In genomic region chr17:72920430-72920829, GRCm38 (mm10) we compare ENCODE assay signal across 8 mouse cellular contexts. TPM values are rescaled to one million over a fixed set of nuclear protein-coding genes. Genes with fewer than 3 reads are reported as not detected.
DNase-seq lines count a peak whose midpoint lies in the region; ATAC-seq and TF ChIP-seq lines count a peak whose summit lies in the region.

No protein-coding gene starts in this region.

- H3K9ac ChIP-seq in lung, embryonic 14.5 days: peak overlapping the region; percentile 37
- H3K9ac ChIP-seq in forebrain, postnatal 0 days: 0 out of 2 replicates have a peak overlapping the region, but pooled peaks have one; percentile 14
- peak overlapping the region; percentile 51; the same call in 1 of the 2 replicates for H3K9ac ChIP-seq in kidney, postnatal 0 days (ENCODE audit: low read depth, low read length)
- no peak overlapping the region for H3K9ac ChIP-seq in neural tube, embryonic 14.5 days (replicated peaks; ENCODE audit: low read depth, low read length)

- H3K36me3 ChIP-seq in lung, embryonic 14.5 days (ENCODE audit: insufficient read depth): peaks cover 42% of the 10 kb centered on the region
- peaks cover 14% of the 10 kb centered on the region; the same call in 1 of the 2 replicates for H3K36me3 ChIP-seq in forebrain, postnatal 0 days (ENCODE audit: insufficient read depth)
- no peaks in the 10 kb centered on the region for H3K36me3 ChIP-seq in kidney, postnatal 0 days (ENCODE audit: insufficient read depth, low read length)
- peaks cover 4% of the 10 kb centered on the region; the same call in 1 of the 2 replicates for H3K36me3 ChIP-seq in neural tube, embryonic 14.5 days (ENCODE audit: control insufficient read depth, insufficient read depth, low read length)

- H3K4me1 ChIP-seq in lung, embryonic 14.5 days (ENCODE audit: insufficient read depth): peaks cover 14% of the 10 kb centered on the region; the same call in 1 of the 2 replicates
- H3K4me1 ChIP-seq in forebrain, postnatal 0 days (ENCODE audit: insufficient read depth): peaks cover 23% of the 10 kb centered on the region; the same call in 1 of the 2 replicates
- H3K4me1 ChIP-seq in kidney, postnatal 0 days (replicated peaks; ENCODE audit: insufficient read depth, low read length): peaks cover 9% of the 10 kb centered on the region; the same call in 1 of the 2 replicates
- H3K4me1 ChIP-seq in neural tube, embryonic 14.5 days (ENCODE audit: control insufficient read depth, insufficient read depth, low read length): peaks cover 61% of the 10 kb centered on the region

- H3K4me2 ChIP-seq in lung, embryonic 14.5 days: peak overlapping the region; percentile 98
- H3K4me2 ChIP-seq in forebrain, postnatal 0 days (ENCODE audit: low read depth): peak overlapping the region; percentile 32
- peak overlapping the region; percentile 49 for H3K4me2 ChIP-seq in kidney, postnatal 0 days (ENCODE audit: low read length)
- H3K4me2 ChIP-seq in neural tube, embryonic 14.5 days (ENCODE audit: low read depth, low read length): peak overlapping the region; percentile 39

- H3K27ac ChIP-seq in lung, embryonic 14.5 days (ENCODE audit: low read depth): no peak overlapping the region
- H3K27ac ChIP-seq in forebrain, postnatal 0 days (ENCODE audit: low read depth, low read length): no peak overlapping the region
- H3K27ac ChIP-seq in kidney, postnatal 0 days: peak overlapping the region; percentile 55; the same call in 1 of the 2 replicates
- H3K27ac ChIP-seq in neural tube, embryonic 14.5 days (ENCODE audit: low read depth, low read length): no peak overlapping the region

- no peak for DNase-seq in lung, embryonic 14.5 days
- no peak for DNase-seq in lung, postnatal 25 days (ENCODE audit: low spot score)
- DNase-seq in forebrain, postnatal 0 days: no peak
- no peak for DNase-seq in kidney, postnatal 0 days (ENCODE audit: low spot score)
- DNase-seq in B cell, adult 2 months: no peak
- no peak for DNase-seq in right cerebral cortex, adult 2 months (ENCODE audit: low spot score in 2 of 2)

- no peak for ATAC-seq in lung, embryonic 14.5 days (ENCODE audit: insufficient read depth)
- no peak for ATAC-seq in forebrain, postnatal 0 days
- no peak for ATAC-seq in kidney, postnatal 0 days (replicated peaks; ENCODE audit: low FRiP score, low read depth)
- no peak for ATAC-seq in neural tube, embryonic 14.5 days (ENCODE audit: low read depth)
- ATAC-seq in inflammation-experienced regulatory T-cells, adult 6 months: no peak

- peak overlapping the region; percentile 55 for H3K4me3 ChIP-seq in lung, embryonic 14.5 days (ENCODE audit: low read depth, low read length)
- H3K4me3 ChIP-seq in forebrain, postnatal 0 days (ENCODE audit: low read depth, low read length): peak overlapping the region; percentile 17; the same call in 1 of the 2 replicates
- peak overlapping the region; percentile 28 for H3K4me3 ChIP-seq in kidney, postnatal 0 days (replicated peaks; ENCODE audit: low read depth, low read length)
- H3K4me3 ChIP-seq in neural tube, embryonic 14.5 days (ENCODE audit: low read depth, low read length): peak overlapping the region; percentile 18

- WGBS in lung, embryonic 14.5 days: 13% methylated on average over 2 of the region's 2 CpGs
- WGBS in forebrain, postnatal 0 days: 16% methylated on average over 2 of the region's 2 CpGs
- WGBS in kidney, postnatal 0 days: 26% methylated on average over 2 of the region's 2 CpGs
- WGBS in neural tube, embryonic 14.5 days: 5% methylated on average over 2 of the region's 2 CpGs

- H3K27me3 ChIP-seq in lung, embryonic 14.5 days (ENCODE audit: insufficient read depth, low read length): no peaks in the 10 kb centered on the region
- no peaks in the 10 kb centered on the region for H3K27me3 ChIP-seq in forebrain, postnatal 0 days (ENCODE audit: insufficient read depth, low read length)
- no peaks in the 10 kb centered on the region for H3K27me3 ChIP-seq in kidney, postnatal 0 days (ENCODE audit: insufficient read depth, low read length)
- H3K27me3 ChIP-seq in neural tube, embryonic 14.5 days (ENCODE audit: control insufficient read depth, insufficient read depth, low read length): no peaks in the 10 kb centered on the region

- no peak for TF ChIP-seq CTCF in lung, embryonic 14.5 days (IDR thresholded peaks at IDR 0.05; ENCODE audit: low read depth)
- TF ChIP-seq CTCF in forebrain, postnatal 0 days (IDR thresholded peaks at IDR 0.05; ENCODE audit: low read depth): no peak
- TF ChIP-seq CTCF in kidney, postnatal 0 days (IDR thresholded peaks at IDR 0.05; ENCODE audit: low read depth): no peak

- no peaks in the 10 kb centered on the region for H3K9me3 ChIP-seq in lung, embryonic 14.5 days (ENCODE audit: low read depth, low read length)
- no peaks in the 10 kb centered on the region for H3K9me3 ChIP-seq in forebrain, postnatal 0 days (ENCODE audit: low read length)
- H3K9me3 ChIP-seq in kidney, postnatal 0 days (replicated peaks; ENCODE audit: low read length): no peaks in the 10 kb centered on the region
- H3K9me3 ChIP-seq in neural tube, embryonic 14.5 days (ENCODE audit: control insufficient read depth, low read length): no peaks in the 10 kb centered on the region

RNA-seq across cellular contexts. Expression of gene Lbh, which starts 2.3 kb away (rescaled TPM):
- polyA plus RNA-seq in lung, embryonic 14.5 days (2014; fragmentation: Nextera tagmentation; extraction: Ambion mirVana): 6.4 and 6.8 TPM in 2 replicates
- 51.9 and 66.7 TPM in 2 replicates for total RNA-seq in forebrain, postnatal 0 days (2014; rRNA removed)
- 3.0 and 3.1 TPM in 2 replicates for polyA plus RNA-seq in forebrain, postnatal 0 days (2015; fragmentation: Nextera tagmentation; extraction: Ambion mirVana)
- polyA plus RNA-seq in kidney, postnatal 0 days (2015; fragmentation: Nextera tagmentation; extraction: Ambion mirVana): 8.9 and 9.0 TPM in 2 replicates
- polyA plus RNA-seq in neural tube, embryonic 14.5 days (2014; fragmentation: Nextera tagmentation; extraction: Ambion mirVana): 5.7 and 7.0 TPM in 2 replicates
- polyA plus RNA-seq in inflammation-experienced regulatory T-cells, adult 6 months (2017; shearing (Covaris generic)): 10 to 100 TPM; 21.0 to 45.8 (median 30.0) TPM

Comparison
In these comparisons a context has a peak if more than half of its experiments do, and no peak if none do; other contexts are left out.
1. H3K4me2 ChIP-seq: peak in every context shown above with its lines; median percentile 98 in lung, embryonic 14.5 days; 49 in kidney, postnatal 0 days; 39 in neural tube, embryonic 14.5 days; 32 in forebrain, postnatal 0 days.